Mouse (Mus musculus) small intestine, adult 2 months (tissue): ENCODE data around the gene Snap23. TPM values are rescaled to one million over a fixed set of nuclear protein-coding genes. Genes with fewer than 3 reads are reported as not detected.
"Not testable (repeated sequence)": the region's sequence is repeated elsewhere in the genome, so short reads cannot be mapped to it uniquely, and the experiment has no call there.

ENCODE experiments used
- H3K27ac ChIP-seq: fragments of 200-500 bp; 2 replicates; pipeline ENCODE4 v1.5.1; 2012; ENCODE audit warnings: low read depth, low read length, control low read depth, inconsistent platforms; ENCODE audit not compliant: insufficient read depth
- H3K27me3 ChIP-seq: fragments of 200-500 bp; 2 replicates; pipeline ENCODE4 v1.6.1; 2012; ENCODE audit warnings: mild to moderate bottlenecking, moderate library complexity, low read length, inconsistent platforms; ENCODE audit not compliant: control insufficient read depth, insufficient read depth
- H3K36me3 ChIP-seq: fragments of 200-500 bp; 2 replicates; pipeline ENCODE4 v1.6.1; 2012; ENCODE audit warnings: mild to moderate bottlenecking, low read length, control low read depth, inconsistent platforms; ENCODE audit not compliant: control insufficient read depth, insufficient read depth
- H3K4me1 ChIP-seq: fragments of 200-500 bp; 2 replicates; pipeline ENCODE4 v1.6.1; 2012; ENCODE audit warnings: low read length, inconsistent platforms, mixed read lengths; ENCODE audit not compliant: control insufficient read depth, insufficient read depth, insufficient read length
- H3K4me3 ChIP-seq: fragments of 200-500 bp; 2 replicates; pipeline ENCODE4 v1.5.1; 2012; ENCODE audit warnings: low read depth, mild to moderate bottlenecking, control low read depth, inconsistent platforms, low read length, moderate library complexity
- CTCF ChIP-seq: fragments of 200-500 bp; IDR thresholded peaks from 2 replicates; pipeline ENCODE4 v1.5.1; 2012; ENCODE audit warnings: low read depth, mild to moderate bottlenecking, control low read depth, inconsistent platforms, low read length, moderate library complexity, mixed read lengths; ENCODE audit not compliant: insufficient replicate concordance, insufficient read length; ENCODE audit errors: extremely low read depth
- POLR2A ChIP-seq: fragments of 200-500 bp; IDR thresholded peaks from 2 replicates; pipeline ENCODE4 v1.6.1; 2012; ENCODE audit warnings: low read depth, mild to moderate bottlenecking, control low read depth, inconsistent platforms, low read length, moderate library complexity
- WGBS: fragments of 180-500 bp; shearing (Covaris S2); methylation state at CpG from one replicate; pipeline ENCODE4 v1.1.7; 2018; 5-methylcytosine and 5-hydroxymethylcytosine counted together
- polyA plus RNA-seq: library from polyadenylated mRNA; depleted of rRNA; stranded (reverse); fragments of >200 nt; gene quantifications from 2 replicates; pipeline ENCODE4 v1.2.3, GENCODE M21; 2012

The Snap23 gene
- polyA plus RNA-seq, 1 experiment: 3.6 TPM

- Histone ChIP-seq H3K27me3 (no peaks in the 10 kb centered on the region), H3K4me1 (no peaks in the 10 kb centered on the region), H3K27ac (no peak overlapping the region), H3K36me3 (peaks cover 6% of the 10 kb centered on the region), H3K4me3 (no peak overlapping the region)
- 88% methylated on average over 2 of the region's 2 CpGs for WGBS
- TF ChIP-seq CTCF (no peak), POLR2A (no peak)
Measured at GRCm38 (mm10) chr2:120544732-120545131, 22.7 kb upstream of the Snap23 start.

- Histone ChIP-seq H3K4me1 (peaks cover 5% of the 10 kb centered on the region; the same call in 1 of the 2 replicates), H3K36me3 (peaks cover 11% of the 10 kb centered on the region), H3K4me3 (no peak overlapping the region), H3K27me3 (no peaks in the 10 kb centered on the region), H3K27ac (peak overlapping the region; percentile 55; the same call in 1 of the 2 replicates)
- TF ChIP-seq POLR2A: no peak
- TF ChIP-seq CTCF: no peak
- 21% methylated on average over 3 of the region's 3 CpGs for WGBS
Measured at GRCm38 (mm10) chr2:120556868-120557267, 10.6 kb upstream of the Snap23 start.

- Histone ChIP-seq H3K36me3 (peaks cover 5% of the 10 kb centered on the region), H3K4me3 (no peak overlapping the region), H3K4me1 (peaks cover 5% of the 10 kb centered on the region; the same call in 1 of the 2 replicates), H3K27me3 (no peaks in the 10 kb centered on the region), H3K27ac (no peak overlapping the region)
- TF ChIP-seq CTCF (no peak), POLR2A (no peak)
- 62% methylated on average over 3 of the region's 3 CpGs for WGBS
Measured at GRCm38 (mm10) chr2:120558813-120559212, 8.7 kb upstream of the Snap23 start.

- TF ChIP-seq POLR2A (no peak), CTCF (no peak)
- Histone ChIP-seq H3K4me3 (no peak overlapping the region), H3K36me3 (no peaks in the 10 kb centered on the region; the same call in 1 of the 2 replicates), H3K27ac (no peak overlapping the region), H3K4me1 (peaks cover 5% of the 10 kb centered on the region; the same call in 1 of the 2 replicates), H3K27me3 (no peaks in the 10 kb centered on the region)
- 46% methylated on average over 1 of the region's 1 CpGs for WGBS
Measured at GRCm38 (mm10) chr2:120561524-120561923, 5.9 kb upstream of the Snap23 start.

- TF ChIP-seq CTCF (no peak), POLR2A (no peak)
- H3K4me3 ChIP-seq: peak overlapping the region; percentile 83; the same call in 1 of the 2 replicates
- H3K4me1 ChIP-seq: no peaks in the 10 kb centered on the region; the same call in 1 of the 2 replicates
- H3K27ac ChIP-seq: peak overlapping the region; percentile 12; the same call in 1 of the 2 replicates
- no peaks in the 10 kb centered on the region for H3K27me3 ChIP-seq
- no peaks in the 10 kb centered on the region; the same call in 1 of the 2 replicates for H3K36me3 ChIP-seq
- WGBS: 6% methylated on average over 9 of the region's 9 CpGs
Measured at GRCm38 (mm10) chr2:120562859-120563234, 4.6 kb upstream of the Snap23 start.

- TF ChIP-seq CTCF (no peak), POLR2A (peak; percentile 62)
- H3K36me3 ChIP-seq: no peaks in the 10 kb centered on the region; the same call in 1 of the 2 replicates
- H3K4me1 ChIP-seq: no peaks in the 10 kb centered on the region; the same call in 1 of the 2 replicates
- H3K27ac ChIP-seq: peak within 1 kb of the TSS; percentile 12
- peak within 1 kb of the TSS; percentile 83 for H3K4me3 ChIP-seq
- no peaks in the 10 kb centered on the region for H3K27me3 ChIP-seq
- WGBS: under 1% methylated on average over 50 of the region's 50 CpGs
Measured at GRCm38 (mm10) chr2:120563235-120563990, 4.1 kb upstream of the Snap23 start, which contains the start of gene Zfp106. Gene Zfp106 (minus strand): TSS chr2:120563843.

- H3K4me3 ChIP-seq, H3K27me3 ChIP-seq, H3K36me3 ChIP-seq, H3K4me1 ChIP-seq, H3K27ac ChIP-seq: not testable (repeated sequence)
- 88% methylated on average over 4 of the region's 4 CpGs for WGBS
Measured at GRCm38 (mm10) chr2:120564548-120565188, 2.8 kb upstream of the Snap23 start.
